Mouse (Mus musculus): Measurements from ENCODE around the gene Tmigd3.

- TF ChIP-seq CTCF (IDR thresholded peaks at IDR 0.05; ENCODE audit: extremely low read depth, insufficient read length, insufficient replicate concordance, low read depth, low read length): no peak
- TF ChIP-seq POLR2A (IDR thresholded peaks at IDR 0.05; ENCODE audit: low read depth, low read length): no peak
These were observed 19.5 kb downstream of the Tmigd3 start for GRCm38 (mm10) chr3:105890220-105890619.
